Mouse (Mus musculus) layer of hippocampus, adult 11-12 months (tissue): ENCODE data around the gene Tspan10.

Experiments used
- DNase-seq: peaks from one replicate; pipeline ENCODE4 v3.0.0; 2022; ENCODE audit warnings: low spot score

The Tspan10 gene

DNA sequence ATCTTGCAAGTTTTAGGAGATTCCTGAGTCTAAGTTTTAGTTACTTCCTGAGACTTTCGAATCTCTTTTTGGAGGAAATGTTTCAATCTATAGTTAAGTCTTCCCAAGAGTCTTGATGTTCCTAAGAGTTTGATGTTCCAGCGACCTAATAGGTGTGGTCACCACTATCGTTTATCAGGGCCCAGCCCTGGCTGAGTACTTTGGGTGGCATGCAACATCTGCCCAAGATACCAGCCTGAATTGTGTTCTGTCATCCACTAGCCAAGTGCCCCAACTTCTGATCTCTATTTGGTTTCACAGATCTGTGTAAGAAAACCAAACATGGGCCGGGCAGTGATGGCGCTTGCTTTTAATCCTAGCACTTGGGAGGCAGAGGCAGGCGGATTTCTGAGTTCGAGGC, 13.0 kb downstream of the Tspan10 start:
- DNase-seq = no peak

DNA sequence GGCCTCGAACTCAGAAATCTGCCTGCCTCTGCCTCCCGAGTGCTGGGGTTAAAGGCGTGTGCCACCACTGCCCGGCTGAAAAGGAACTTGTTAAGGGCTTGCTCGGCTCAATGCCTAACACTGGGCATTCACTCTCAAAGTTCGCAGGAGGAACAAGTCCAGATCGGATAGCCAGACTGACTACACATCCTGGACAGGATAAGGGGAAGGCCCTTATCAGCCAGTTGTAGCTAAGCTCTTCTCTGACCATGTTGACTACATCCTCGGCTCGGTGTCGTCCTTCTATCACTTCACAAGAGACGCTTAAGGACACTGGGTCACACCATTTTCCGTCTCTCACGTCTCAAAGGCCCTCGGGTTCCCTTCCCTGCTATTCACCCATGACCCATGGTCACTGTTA, 14.9 kb downstream of the Tspan10 start:
- DNase-seq = no peak

DNA sequence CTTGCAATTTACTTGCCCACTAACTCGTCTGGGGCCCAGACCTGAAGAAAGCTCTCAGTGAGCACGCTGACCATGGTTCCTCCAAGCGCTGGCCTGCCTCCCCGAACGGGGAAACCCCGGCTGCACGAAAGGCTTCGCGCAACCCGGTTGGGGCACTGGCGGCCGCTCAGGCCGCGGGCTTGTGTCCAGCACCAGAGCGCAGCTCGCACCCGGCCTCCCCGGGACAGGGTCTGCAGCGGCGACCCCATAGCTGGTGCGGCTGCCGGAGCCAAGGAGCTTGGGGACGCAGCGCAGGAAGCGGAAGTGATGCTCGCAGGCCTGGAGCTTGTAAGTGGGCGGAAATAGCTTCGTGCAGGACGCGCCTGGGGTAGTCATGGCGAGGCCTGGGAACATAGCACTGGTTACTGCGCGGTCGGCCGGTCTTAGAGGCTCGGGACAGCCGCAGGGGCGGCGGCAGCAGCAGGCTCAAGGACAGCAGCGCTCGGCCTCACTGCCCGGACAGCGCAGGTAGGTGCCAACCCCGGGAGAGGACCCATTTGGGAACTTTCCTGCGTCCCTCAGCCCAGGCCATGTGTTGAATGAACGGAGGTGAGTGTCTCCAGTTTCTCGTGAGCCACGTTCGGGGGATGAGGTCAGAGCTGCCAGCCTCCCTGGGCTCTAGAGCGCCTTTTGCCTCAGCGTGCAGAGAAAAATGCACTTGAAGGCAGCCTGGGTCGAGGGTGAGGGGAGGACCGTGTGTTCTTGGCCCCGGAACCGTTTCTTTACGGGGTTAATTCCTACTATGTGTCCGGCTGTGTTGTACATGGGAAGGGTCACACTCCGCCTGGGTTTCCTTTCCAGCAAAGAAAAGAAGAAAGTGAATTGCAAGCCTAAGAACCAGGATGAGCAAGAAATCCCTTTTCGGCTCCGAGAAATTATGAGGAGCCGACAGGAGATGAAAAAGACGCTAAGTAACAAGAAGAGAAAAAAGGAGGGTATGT, 15.6 kb downstream of the Tspan10 start, which contains the start of the genes Oxld1 and Ccdc137:
Oxld1 (minus strand) TSS at position 297 of the 980 bp plus-strand sequence.
Ccdc137 (plus strand) TSS at position 344 of the 980 bp plus-strand sequence.
- DNase-seq = peak; percentile 75

DNA sequence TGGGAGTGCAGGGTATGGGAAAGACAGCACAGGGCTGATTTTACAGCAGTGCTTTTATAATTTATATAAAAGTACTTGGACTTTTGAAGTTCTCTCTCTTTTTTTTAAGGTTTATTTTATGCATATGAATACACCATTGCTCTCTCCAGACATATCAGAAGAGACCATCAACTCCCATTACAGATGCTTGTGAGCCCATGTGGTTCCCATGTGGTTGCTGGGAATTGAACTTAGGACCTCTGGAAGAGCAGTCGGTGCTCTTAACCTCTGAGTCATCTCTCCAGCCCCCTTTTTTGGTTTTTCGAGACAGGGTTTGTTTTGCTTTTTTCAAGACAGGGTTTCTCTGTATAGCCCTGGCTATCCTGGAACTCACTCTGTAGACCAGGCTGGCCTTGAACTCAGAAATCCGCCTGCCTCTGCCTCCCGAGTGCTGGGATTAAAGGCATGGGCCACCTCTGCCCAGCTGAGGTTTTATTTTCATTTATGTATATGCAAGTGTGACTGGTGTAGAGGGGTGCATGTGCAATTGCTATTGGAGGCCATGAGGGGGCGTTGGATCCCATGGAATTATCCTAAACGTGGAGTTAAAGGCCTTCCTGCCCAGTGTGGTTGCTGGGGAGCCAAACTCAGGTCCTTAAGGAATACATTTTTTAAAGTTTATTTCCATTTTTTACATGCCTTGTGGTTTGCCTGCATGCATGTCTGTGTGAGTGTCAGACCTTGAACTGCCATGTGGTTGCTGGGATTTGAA, 16.6 kb downstream of the Tspan10 start:
- no peak for DNase-seq

DNA sequence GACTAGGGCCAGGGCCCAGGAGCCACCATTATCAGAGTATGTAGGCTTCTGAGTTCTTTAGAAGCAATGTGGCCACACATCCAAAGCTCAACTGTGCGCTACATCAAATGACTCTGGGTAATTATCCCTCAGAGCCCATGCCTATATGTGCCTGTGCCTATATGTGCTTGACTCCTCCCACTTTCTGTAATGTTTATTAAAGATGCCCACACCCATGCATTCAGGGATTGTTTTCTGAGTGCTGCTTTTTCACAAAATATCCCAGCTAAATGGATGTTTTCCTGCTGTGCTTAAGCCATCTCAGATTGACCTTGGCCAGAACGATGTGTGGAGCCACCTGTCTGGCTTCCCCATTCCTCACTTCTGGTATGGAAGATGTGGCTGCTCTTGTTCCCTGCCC, 21.1 kb downstream of the Tspan10 start:
- no peak for DNase-seq

DNA sequence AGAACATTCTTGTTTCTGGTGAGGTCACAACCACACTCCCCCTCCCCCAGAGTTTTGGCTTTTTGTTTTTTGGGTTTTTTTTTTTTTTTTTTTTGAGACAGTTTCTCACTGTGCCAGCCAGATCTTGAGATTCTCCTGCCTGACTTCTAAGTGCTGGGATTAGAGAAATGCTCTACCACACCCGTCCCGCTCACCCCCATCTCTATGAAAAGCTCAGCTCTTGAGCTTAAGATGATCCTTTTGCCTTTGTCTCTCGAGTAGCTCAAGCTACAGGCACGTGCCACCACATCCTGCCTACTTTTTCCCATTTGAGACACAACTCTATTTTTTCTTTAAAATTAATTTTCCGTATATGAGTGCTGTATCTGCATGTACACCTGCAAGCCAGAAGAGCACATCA, 21.9 kb downstream of the Tspan10 start:
- DNase-seq = no peak

DNA sequence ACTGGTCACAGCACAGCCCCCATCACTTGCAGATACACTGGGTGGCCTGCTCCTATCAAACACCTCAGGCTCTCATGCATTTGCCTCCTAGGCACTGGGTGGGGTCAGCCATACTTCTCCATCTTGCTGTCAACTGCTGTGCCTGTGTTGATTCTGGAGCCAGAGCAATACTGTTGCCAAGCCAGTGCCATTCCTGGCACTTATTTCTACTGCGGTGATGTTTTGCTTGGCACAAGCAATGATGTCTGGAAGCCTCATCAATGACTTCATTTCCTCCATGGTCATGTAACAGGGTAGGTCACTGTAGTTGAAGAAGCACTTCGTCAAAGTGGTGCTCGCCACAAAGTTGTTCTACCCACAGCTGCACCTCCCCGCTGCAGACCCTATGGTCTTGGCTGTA, 23.1 kb downstream of the Tspan10 start:
- no peak for DNase-seq

DNA sequence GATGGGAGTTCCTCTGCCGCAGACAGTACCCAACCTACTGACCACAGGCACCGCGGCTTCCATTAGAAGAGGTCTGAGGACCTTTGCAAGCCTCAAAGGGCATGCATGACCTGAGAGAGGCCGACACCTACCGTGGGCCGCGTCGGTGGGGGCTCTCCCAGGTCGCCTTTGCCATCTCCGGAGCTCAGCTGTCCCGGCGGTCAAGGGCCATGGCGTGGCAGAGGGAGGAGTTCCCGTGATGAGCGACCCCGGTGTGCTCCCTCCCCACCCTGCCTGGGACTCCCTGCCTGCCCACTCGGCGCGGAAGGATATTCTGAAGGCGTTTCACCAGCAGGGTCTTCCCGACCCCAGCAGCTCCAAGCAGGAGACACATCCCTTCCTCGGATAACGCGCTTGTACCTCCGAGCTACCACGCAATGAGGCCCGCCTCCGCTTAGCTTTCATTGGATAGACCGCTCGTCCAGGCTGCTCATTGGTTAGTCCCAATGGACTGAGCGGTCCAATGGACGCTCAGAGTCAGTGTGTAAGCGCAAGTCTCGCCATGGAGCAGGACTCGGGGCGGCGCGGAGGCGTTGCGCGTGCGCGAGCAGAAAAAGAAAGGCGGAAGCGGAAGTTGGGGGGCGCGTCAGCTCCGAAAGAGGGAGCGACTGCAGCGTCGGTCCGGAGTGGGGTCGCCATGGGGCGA, 24.7 kb downstream of the Tspan10 start, which contains the start of gene Arl16:
Arl16 (minus strand) TSS at position 557 of the 685 bp plus-strand sequence.
- peak; percentile 94 for DNase-seq

DNA sequence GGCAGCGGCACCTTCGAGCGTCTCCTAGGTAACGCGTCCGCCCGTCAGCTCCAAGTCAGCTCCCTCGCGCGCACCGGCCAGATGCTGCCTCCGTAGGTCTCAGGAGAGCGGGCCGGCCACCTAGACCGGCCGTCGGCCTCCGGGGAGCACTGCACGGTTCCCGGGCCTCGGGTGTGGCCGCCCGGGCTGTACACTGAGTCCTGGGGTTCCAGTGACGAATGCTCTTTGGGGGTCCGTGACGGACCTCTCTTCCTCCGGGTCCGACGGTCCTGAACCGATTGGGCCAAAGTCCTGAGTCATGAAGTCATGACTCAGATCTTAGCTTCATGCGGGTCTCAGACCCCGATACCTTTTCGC, 25.3 kb downstream of the Tspan10 start:
- no peak for DNase-seq

DNA sequence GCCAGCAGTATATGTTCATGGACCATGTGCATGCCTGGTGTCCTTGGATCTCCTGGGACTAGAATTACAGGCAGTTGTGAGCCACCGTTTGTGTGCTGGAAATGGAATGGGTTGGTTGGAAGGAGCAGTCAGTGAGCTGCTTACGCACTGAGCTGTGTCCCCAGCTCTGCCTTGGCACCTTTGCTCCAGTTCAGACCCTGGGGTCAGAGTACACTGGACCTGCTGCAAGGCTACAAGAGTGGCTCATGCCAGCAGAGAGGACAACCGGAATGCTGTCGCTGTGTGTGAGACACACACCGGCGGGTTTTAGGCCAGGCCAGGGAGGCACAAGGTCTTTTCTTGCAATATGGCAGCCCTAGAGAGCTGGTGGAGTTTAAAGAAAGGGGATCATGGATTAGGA, 29.6 kb downstream of the Tspan10 start:
- no peak for DNase-seq

DNA sequence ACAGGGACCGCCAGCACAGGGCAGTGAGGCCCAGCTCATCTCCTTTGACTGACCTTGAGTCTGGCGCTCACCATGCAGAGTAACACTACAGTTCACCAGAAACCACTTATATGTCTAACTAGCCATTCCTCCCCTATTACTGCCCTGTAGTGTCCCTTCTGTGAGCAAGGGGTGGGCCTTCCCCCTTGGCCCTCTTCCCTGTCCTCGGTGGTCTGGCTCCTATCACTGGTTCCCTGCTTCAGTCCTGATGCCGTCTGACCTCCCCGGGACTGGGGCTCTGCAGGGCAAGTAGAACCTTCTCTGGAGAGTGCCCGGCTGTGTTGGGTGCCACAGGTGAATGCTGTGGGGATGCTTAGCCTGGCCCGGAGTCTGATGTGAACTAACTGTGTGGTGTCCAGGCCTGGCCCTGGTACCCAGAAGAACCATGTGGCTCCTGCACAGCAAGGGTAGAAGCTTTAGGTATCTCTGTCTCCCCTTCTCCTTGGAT, 41.0 kb downstream of the Tspan10 start:
- DNase-seq = no peak

DNA sequence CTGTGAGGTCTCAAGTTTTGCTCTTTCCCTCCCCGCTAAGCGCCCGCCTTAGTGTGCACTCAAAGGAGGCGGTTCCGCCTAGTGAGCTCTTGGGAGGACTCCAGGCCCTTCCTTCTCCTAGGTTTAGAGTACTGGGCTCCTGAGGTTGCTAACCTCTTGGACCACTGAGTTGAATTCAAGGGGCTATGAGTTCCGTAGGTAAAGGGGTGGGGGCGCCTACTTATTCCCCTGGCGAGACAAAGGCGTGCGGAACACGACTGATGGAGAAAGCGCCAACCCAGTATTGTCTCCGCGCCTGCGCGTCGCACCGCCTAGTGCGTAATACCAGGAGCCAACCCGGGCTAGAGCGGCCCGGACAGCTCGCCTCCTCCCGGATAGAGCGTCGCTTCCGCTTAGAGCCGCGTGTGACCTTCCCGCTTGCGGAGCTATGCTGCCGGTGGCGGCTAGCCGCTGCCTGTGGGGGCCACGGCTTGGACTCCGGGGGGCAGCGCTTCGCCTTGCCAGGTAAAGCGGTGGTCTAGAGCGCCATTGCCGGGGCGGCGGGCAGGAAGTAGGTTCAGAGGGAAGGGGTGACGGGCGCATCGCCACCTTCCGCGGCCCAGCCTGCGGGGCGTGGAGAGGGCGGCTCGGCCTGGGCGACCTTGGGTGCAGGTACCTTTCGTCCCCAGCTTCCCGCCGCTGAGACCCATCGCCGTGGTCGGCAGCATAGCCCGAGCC, 42.0 kb downstream of the Tspan10 start, which contains the start of gene Mrpl12:
Mrpl12 (plus strand) TSS at position 349 of the 717 bp plus-strand sequence.
- DNase-seq = peak; percentile 90

DNA sequence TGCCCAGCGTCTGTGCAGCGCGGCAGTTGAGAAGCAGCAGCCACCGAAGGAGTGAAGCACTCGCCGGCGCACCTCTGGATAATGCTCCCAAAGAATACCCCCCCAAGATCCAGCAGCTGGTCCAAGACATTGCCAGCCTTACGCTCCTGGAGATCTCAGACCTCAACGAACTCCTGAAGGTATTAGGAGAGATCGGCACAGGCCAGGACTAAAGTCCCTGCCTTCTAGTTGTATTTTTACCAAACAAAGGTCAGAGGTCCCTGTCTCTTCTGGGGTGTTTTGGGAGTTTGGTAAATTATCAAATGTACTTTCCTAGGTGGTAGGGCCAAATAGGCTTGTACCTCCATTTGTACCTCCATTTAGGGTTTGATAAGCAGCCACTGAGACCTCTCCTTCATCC, 42.8 kb downstream of the Tspan10 start:
- DNase-seq = no peak

DNA sequence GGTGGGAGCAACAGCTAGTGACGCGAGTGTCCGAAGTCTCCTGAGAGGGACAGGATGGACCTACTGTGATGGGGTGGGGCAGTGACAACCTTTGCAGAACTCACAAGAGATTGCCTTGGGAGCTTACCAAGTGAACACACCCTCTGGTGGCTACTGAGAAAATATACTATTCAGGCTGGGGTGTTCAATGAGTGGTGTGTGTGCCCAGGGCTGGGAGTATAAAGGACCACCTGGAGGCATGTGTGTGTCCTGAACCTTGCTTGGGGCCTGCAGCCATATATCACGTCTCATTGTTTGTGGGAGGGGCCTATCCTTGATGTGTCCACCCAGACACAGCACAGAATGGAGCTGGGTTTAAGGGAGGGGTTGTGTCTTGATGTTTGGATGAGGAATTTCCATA, 46.1 kb downstream of the Tspan10 start:
- DNase-seq = no peak

DNA sequence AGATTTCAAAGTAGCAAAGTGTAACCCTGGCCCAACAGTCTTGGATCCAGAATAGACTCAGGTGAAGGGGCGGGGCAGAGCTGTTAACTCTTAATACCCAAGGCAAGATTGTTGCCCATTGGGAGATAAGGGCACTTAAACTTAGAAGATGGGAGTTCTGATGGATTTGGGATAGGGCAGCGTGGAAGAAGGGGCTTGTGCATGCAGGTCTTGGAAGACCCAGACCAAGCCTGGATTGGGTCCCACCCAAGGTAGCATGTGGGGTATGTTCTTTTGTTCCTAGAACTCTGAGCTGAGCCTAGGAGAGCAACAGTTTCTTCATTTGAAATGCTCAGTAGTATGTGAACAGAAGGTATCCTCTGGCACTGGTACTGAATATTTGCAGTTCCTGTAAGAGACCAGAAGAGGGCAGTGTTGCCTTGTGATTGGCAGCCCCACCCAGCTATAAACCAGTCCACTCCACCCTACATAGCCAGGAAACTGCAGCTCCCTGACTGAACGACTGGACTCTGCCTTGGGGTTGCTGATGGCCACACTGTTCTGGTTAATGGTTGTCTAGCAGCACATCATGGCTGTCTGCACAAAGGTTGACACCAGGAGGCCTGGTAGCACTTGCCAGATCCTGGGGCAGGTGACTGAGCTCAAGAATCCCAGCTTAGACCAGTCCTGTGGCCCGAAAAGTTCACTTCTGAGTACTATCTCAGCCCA, 46.8 kb downstream of the Tspan10 start:
- DNase-seq = peak; percentile 70

DNA sequence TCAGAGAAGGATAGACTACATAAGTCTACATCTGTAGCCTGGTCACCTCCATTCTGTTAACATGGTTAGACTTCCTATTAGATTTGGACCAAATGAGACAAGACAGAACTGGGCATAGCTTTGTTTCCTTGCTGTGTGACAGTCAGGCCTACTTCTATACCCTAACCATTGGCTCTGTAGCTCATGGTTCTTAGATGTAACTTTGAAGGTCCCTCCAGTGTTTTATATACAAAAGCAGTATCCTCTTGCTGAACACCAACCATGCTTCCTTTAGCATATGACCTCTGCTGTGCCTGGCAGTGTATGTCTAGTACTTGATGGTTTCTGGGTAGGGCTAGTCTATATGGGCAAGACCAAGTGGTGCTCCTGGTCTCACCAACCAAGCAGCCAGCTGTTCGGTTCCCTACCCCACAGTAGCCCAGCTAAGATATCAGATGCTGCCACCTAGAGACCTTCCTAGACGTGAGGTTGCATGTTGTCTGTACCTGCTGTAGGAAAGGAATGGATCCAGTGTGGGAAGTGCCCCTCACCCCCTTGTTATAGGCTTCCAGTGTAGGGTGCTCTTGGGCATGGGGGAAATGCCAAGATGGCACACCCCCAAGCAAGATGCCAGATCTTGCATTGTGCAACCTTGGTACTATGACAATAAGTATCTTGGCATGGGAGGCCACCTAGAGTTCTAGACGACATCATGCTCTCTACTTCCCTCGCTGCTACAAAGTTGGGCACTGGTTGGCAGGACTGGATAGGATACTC, 48.0 kb downstream of the Tspan10 start:
- DNase-seq = no peak

DNA sequence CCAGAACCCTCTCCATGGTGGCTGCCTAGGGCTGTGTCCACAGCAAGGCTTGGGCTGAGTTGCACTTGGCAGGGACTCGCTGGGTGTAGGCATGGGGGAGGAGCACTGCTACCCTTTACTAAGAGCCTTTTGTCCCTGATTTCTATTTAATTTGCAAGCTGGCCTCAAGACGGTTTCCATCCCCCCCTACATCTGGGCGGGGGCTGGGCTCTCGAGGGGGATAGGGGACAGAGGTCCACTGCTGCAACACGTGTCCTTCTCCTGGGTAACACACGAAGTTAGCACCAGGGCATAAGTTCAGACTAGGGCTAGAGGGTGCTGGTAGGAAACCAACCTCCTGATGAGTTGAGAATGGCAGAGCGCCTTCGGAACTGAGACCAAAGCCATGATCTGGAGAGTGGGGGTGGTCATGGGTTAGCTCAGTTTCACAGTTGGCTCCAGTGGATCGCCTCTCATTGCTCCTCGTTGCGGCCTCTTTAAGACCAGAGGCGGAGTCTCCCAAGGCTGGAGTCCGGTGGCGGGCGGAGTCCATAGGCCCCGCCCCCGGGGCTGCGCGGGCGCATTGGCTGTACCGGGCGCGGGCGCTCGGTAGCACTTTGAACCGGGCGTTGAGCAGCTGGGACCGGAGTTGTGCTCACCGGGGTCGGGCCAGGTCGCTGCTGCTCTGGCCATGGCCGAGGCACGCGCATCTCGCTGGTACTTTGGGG, 49.0 kb downstream of the Tspan10 start, which contains the start of gene Slc25a10:
Slc25a10 (plus strand) TSS at position 524 of the 707 bp plus-strand sequence.
- DNase-seq = peak; percentile 88

DNA sequence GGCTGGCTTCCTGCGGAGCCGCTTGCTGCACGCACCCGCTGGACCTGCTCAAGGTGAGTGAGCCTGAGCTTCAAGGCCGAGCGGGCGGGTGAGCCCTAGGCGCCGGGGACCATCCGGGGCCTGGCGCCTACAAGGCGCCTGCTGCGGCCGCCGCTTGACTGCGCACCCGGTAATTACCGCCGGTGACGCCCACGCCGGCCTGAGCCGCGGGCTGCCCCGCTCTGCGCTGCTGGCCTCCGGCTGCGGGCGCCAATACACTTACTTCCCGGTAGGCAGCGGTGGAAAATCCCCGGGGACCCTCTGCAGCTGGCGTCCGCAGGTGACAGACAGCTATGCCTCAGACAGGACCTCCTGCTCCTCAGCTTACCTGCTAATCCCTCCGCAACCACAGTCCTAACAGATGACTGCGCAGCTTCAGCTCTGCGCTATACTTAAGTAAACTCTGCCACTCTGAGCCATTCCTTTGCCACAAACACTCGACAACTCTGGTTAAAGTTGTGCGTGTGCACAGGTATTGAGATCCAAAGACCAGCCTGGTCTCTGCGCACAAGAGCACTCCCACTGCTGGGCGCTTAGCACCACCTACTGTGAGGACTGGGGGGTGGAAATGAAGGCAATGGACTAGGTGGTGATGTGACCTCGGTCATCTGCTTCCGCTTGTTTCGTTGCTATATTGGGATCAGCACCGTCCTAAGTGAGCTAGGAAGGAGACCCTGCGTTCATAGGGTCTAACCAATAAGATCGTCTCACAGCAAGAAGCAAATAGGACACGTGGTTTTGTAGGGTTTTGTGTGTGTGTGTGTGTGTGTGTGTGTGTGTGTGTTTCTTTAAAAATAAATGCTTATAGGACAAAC, 49.8 kb downstream of the Tspan10 start:
- DNase-seq = no peak
